Mouse (Mus musculus) frontal cortex, postnatal 14 days (tissue): ENCODE results near the gene Ggta1.

Experiments used
- DNase-seq, 2 experiments: peaks; one replicate each; pipeline ENCODE4 v3.0.0; 2022; ENCODE audit warnings: low spot score in 2 of 2

Gene Ggta1

GRCm38 (mm10) chr2:35491151-35491550, 28.1 kb upstream of the Ggta1 start:
- no peak for DNase-seq

DNA sequence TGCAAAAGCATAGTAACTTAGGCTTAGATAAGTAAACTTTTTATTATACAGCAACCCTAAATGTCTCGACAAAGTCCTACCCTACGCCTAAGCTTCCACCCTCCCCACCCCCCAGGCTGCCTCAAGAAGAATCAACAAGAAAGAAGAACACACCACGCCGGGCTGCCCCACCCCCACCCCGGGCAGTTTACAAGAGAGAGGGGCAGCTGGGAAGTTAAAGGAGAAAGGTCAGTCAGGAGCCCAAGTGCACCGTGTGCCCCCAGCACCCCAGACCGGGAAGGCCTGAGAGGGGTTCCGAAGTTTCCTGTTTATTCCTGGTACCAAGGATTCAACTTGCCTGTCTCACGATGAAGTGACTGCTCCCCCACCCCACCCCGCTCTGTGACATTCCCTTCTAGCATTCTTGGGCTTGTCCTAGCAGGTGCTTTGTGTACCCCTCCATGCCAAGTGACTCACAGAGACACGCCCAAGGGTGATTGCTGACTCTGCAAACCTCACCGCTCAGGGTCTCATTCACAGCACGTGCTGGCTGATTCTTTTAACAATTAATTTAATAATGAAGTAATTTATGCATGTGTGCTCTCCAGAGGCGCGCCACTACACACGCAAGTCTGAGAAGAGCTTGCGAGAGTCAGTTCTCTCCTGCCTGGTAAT, 27.6 kb upstream of the Ggta1 start:
- no peak for DNase-seq

GRCm38 (mm10) chr2:35487700-35488099, 24.7 kb upstream of the Ggta1 start:
- no peak for DNase-seq

GRCm38 (mm10) chr2:35486981-35487655, 24.1 kb upstream of the Ggta1 start:
- DNase-seq: no peak

DNA sequence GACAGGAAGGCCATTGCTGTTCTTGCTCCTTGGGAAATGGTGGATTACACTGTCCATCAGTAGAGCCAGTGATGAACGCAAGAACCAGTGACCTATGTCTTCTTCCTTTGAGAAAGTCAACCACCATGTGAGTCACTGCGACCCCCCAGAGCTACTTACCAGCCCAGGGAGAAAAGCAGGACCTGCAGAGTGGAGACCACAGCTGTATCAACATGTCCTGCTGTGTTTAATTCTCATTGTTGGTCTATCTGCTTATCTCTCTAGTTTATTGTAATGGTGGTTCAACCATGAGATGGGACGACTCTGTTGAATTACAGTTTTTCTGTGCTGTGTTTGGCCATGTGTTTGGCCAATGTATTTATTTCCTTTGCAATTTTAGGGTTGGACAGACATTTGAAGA, 21.1 kb upstream of the Ggta1 start:
- no peak for DNase-seq

GRCm38 (mm10) chr2:35483402-35483801, 20.4 kb upstream of the Ggta1 start:
- no peak for DNase-seq

- DNase-seq: no peak
Observed at GRCm38 (mm10) chr2:35481322-35481990, 18.4 kb upstream of the Ggta1 start.

GRCm38 (mm10) chr2:35480073-35480472, 17.0 kb upstream of the Ggta1 start:
- DNase-seq: no peak

DNA sequence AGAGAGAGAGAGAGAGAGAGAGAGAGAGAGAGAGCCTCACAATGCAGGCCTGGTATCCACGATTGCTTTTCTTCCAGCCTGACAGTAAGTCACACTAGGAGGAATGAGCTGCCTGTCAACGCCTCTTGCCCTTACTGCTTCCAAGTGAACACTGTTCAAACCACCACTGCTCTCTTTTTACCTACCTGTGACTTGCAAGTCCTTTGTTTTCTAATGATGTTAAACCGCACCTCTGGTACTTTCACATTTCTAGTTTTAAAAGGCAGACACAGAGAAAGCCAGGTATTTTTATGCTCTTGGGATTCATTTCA, 15.7 kb upstream of the Ggta1 start:
- DNase-seq: no peak

GRCm38 (mm10) chr2:35477999-35478811, 15.2 kb upstream of the Ggta1 start:
- no peak for DNase-seq

GRCm38 (mm10) chr2:35477321-35477720, 14.3 kb upstream of the Ggta1 start:
- DNase-seq: no peak

DNA sequence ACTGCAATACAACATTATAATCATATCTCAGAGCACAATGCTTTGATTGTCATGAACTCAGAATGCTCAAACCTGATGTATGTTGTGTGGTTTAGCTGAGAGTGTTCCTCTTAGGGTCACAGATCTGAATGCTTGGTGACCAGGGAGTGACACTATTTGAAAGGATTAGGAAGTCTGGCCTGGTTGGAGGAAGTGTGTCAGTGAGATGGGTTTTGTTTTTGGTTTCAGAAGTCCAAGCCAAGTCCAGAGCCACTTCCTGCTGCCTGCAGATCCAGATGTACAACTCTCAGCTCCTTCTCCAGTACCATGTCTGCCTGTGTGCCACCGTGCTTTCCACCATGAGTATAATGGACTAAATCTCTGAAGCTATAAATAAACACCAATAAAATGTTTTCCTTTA, 11.9 kb upstream of the Ggta1 start:
- DNase-seq: no peak

DNA sequence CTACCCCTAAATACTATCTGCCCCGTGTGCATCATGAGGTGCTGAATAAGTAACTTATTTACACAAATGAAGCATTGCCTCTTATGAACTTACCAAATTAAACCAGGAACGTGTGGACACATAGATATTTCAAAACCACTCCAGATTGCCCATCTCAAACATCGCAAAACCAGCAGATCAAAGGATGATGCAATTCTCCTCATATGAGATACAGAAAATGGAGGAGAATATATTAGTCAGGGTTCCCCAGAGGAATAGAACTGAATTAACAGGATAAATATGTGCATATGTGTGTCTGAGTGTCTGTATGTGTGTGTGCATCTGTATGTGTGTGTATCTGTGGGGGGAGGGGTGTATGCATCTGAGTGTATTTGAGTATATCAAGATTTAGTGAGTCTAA, 6.2 kb upstream of the Ggta1 start:
- no peak for DNase-seq

DNA sequence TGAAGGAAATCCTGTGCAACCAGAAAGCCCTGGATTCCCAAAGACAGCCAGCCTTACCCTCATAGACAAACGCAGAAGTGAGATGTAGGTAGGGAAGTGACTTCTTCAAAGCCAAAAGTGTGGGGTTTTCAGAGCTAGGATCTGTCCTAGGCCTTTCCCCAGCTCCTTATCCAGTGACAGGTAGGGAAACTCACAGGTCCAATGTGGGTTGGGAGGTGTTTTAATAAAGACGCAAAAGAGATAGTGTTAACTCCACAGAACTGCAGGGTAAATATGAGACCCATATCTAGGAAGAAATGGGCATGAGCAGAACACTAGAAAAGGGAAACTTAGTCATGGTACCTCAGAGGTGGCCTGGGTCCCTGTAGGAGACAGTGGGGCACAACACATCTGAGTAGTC, 5.2 kb upstream of the Ggta1 start:
- DNase-seq: no peak

DNA sequence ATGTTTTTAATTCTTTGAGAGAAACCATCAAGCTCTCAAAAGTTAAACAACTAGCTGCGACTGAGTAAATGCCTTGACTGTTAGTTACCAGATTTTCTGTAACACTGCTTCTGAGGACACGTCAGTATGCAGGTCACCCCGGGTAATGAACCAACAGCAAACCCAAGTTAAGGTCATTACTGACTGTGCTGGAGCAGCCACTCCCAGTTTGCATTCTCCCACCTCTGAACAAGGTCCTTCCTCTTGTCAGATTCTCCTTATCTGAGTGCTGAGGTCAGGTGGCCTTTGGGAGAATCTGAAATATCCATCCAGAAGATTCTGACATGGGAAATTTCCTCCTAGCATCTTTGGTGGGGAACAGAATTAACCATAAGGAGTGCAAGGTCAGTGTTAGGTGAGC, 4.8 kb upstream of the Ggta1 start:
- no peak for DNase-seq

GRCm38 (mm10) chr2:35465677-35466076, 2.6 kb upstream of the Ggta1 start:
- DNase-seq: no peak

DNA sequence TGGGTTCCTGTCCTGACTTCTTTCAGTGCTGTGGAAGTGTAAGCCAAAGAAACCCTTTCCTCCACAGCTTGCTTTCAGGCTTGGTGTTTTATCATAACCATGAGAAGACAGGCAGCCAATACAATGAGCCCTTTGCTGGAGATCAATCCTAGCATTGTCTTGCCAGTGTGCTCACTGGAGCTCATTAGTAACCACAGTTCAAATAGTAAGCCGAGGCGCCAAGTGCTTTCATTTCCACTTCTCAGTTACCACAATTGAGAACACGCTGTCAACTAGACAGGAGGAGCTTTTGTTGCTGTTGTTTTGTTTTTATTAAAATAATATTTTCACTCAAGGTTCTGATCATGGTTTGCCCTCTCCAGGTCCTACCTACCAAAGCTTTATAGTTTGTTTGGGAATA, 1.5 kb upstream of the Ggta1 start:
- no peak for DNase-seq

GRCm38 (mm10) chr2:35464089-35464534, 1.1 kb upstream of the Ggta1 start:
- DNase-seq: no peak

- DNase-seq: peak in 1 of 2 experiments; percentile 32
Observed at GRCm38 (mm10) chr2:35463372-35464088, 499 bp upstream of the Ggta1 start.

- no peak for DNase-seq
Observed at GRCm38 (mm10) chr2:35461971-35462787, 852 bp downstream of the Ggta1 start.
